Mouse (Mus musculus) layer of hippocampus, postnatal 36 days (tissue): ENCODE measurements around the gene Lrmda. TPM values are rescaled to one million over a fixed set of nuclear protein-coding genes. Genes with fewer than 3 reads are reported as not detected.

Experiments
- DNase-seq, 2 experiments: peaks; one replicate each; pipeline ENCODE4 v3.0.0; 2022
- total RNA-seq, 2 experiments: library from RNA; stranded (reverse); gene quantifications; 2 replicates each; pipeline ENCODE4 v1.2.3; 2021

Lrmda gene
- total RNA-seq, 2 experiments from 2014 or later: 0.87 to 1.0 TPM

- no peak for DNase-seq
These were observed 949.2 kb downstream of the Lrmda start for GRCm38 (mm10) chr14:22968705-22969104.

DNA sequence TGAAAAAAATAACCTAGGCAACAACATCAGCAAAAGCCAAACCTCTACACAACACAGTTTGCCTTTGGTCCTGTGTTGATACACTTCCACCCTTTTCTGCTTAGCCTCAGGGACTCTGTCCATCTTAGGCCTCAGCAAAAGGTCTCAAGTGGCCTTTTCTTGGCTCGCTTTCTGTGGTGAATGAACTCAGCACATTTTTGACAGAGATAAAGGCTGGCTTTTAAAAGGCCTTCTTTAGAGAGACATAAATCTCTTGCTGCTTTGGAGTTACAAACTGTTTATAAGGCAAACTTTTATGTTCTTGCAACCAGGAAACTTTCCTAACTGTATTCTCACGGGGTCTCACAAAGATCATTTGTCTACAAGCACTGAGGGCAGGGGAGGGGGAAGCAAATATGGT, 967.2 kb downstream of the Lrmda start:
- DNase-seq: no peak

GRCm38 (mm10) chr14:22988090-22988669, 968.7 kb downstream of the Lrmda start:
- no peak for DNase-seq

DNA sequence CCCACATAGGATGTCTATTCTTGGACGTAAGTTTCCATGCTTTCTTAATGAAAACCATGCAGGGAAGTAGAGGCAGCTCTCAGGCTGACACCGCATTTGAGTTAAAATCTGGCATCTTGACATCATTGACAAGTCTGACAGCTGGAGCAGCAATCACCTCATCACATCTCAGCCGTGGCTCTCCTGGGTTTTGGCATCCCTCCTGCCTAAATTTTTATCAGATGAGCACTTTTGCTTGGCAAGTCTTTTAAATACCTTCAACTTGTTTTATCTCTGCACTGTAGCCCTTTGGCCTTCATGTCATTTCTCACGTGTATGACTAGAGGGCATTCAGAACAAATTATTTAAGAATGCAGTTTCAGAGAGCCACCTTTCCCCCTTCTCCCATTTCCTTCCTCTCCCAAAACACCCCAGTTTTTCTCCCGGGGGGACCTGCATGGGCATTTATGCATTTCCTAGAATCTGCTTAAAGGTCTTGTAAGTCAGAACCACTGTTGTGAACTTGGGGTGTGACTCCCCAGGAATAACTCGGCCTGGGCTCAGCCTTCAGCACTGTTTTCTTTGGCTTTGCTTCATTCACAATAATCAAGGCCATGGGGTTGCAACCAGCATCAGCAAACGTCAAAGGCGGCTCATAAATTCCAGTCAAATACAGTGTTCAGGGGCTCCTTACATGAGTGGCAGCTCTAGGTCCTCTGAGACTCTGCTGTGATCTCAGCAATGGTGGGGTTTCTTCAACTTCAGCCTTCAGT, 975.8 kb downstream of the Lrmda start:
- DNase-seq: no peak

DNA sequence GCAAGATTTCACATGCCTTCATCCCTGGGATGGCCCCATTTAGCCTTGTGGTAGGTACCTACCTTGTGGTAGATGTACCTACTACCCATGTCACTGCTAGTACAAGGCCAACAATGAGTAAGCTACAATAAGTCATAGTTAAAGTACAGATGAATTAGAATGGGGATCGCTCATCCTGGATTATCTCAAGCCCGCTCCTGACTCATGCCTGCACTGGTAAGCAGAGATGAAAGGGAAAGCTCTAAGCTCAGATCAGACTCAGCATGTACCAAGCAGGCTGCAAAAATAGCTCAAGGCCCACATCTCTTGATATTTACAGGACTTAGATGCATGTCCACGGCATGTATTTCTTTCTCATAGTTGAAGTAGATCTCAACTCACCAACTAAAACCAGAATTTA, 979.4 kb downstream of the Lrmda start:
- DNase-seq: no peak

DNA sequence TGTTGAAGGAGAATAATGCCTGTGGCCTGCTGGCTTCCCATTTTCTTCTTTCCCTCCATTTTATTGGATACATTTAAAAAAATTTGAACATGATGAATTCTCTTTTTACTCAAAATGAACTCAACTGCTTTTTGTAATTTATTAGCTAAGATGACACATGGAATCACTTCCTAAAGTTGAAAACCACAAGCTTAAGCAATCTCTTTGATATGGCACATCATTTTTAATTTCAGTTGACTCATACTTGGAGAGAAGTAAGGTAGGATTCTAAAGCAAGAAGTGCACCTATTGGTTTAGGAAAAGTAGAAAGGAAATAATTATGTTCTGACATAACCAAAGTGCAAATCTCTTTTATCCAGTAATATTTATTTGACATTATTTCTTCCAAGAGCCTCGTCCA, 992.5 kb downstream of the Lrmda start:
- DNase-seq: no peak

DNA sequence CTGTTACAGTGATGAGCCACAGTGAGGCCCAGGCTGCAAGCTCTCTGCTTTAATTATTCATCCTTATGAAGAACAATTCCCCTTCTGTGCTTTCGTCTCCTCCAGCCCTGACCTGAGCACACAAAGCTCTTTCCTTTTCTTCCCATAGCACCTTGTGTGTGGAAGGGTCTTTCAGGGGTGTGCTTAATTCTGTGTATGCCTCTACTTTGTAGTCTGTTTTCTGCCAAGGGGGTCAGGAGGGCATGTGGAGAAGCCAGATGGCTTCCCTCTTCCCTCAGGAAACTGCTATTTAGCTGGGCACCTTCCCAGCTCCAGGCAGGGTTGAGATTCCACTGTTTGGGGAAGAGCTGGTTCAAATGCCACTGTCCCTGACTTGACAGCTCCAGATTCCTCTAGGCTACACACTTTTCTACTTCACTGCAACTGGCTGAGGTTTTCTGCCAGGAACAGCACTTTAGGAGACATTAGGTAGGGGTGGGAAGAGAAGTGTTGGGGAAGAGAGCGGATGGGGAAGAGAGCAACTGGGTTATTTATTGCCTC, 995.3 kb downstream of the Lrmda start:
- no peak for DNase-seq

- no peak for DNase-seq
These were observed 996.0 kb downstream of the Lrmda start for GRCm38 (mm10) chr14:23015321-23016067.

GRCm38 (mm10) chr14:23016068-23016611, 996.6 kb downstream of the Lrmda start:
- no peak for DNase-seq

DNA sequence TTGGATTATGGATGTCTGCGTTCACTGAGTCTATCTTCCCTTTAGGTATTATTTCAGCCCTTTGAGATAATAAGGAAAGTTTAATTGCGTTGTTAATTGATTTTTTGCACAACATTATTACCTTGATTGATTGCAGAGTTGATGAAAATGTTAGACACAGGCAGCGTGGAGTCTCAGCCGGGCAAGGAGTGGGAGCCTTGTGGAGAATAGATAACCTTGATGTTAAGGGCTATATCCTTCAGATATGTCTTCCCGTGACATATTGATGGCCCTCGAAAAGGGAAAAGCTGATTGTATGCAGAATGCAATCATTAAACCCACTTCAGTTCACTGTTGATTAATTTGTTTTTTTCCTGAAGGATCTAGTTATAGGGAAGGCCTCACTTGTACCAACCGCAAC, 1021.5 kb downstream of the Lrmda start:
- DNase-seq: no peak

GRCm38 (mm10) chr14:23045322-23045721, 1025.8 kb downstream of the Lrmda start:
- DNase-seq: no peak

- DNase-seq: peak; percentile 43 to 61
These were observed 1026.8 kb downstream of the Lrmda start for GRCm38 (mm10) chr14:23046330-23046729.

GRCm38 (mm10) chr14:23051441-23051840, 1031.9 kb downstream of the Lrmda start:
- no peak for DNase-seq

- peak in 1 of 2 experiments; percentile 6 for DNase-seq
These were observed 1033.5 kb downstream of the Lrmda start for GRCm38 (mm10) chr14:23052833-23053592.

DNA sequence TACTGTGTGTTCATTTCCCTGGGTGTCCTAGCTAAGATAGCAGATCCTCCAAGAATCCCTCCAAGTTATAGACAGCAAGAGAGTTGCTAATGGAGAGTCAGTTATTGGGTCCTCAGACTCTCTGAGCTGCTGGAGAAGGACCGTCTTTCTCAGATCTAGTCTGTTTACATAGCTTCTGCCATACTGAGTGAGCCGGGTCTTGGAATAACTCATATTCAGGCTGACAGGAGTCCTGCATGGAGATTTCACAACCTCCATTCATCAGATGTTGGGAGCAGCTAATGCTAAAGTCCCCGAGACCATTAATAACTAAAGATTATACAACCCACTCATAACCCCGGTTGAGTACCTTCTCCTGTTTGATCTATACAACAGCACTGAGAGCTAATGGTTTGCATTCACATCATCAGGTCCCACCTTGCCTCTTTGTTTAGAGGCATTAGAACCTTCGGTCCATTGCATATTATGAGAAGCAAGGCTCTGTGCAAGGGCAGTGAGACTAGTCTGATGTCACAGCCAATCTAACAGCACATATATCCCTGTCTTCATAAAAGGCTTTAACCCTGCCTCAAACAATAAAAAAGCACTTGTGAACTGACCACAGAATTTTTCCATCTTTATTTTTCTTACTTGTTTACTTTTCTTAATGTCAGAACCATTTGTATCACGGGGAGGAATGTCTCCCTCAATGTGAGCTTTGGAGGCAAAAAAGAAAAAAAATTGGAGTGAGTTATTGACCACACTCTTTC, 1037.9 kb downstream of the Lrmda start:
- no peak for DNase-seq

DNA sequence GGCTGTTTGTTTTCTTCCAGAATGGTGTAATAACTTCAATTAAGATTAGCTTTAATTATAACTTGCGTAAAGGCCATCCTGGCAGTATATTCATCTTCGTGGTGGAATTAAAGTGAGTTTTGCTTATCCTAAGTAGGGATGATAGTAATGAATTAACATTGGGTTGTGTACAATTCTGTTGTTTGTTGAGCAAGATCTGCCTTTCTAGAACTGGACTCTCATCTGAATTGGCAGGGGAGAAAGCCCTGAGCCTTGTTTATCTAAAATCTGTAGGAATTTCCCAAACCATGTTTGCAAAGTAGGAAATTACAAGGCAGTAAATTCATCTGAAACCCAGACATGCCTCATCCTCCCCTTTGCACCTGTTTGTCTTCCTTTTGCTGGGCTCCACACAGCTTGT, 1038.5 kb downstream of the Lrmda start:
- no peak for DNase-seq

DNA sequence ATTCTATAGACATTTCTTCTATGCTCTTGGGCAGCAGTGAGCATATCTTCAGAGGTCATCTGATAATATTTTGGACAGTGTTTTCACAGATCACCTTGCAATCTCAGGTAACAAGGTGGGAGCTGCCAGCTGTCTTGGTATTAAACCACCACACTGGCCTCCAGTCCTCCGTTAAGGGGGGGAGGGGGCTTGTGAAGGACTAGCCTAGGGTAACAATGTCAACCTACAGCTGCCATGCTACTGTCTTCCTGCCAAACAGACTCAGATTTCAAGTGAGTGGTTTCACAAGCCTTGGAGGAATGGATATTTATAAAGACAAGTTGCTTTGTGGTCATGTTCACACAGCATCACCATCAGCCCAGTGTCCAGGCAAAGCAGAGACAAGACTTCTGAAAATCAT, 1059.2 kb downstream of the Lrmda start:
- no peak for DNase-seq

- DNase-seq: no peak
These were observed 1064.8 kb downstream of the Lrmda start for GRCm38 (mm10) chr14:23084241-23084773.

GRCm38 (mm10) chr14:23084797-23085196, 1065.3 kb downstream of the Lrmda start:
- DNase-seq: no peak

DNA sequence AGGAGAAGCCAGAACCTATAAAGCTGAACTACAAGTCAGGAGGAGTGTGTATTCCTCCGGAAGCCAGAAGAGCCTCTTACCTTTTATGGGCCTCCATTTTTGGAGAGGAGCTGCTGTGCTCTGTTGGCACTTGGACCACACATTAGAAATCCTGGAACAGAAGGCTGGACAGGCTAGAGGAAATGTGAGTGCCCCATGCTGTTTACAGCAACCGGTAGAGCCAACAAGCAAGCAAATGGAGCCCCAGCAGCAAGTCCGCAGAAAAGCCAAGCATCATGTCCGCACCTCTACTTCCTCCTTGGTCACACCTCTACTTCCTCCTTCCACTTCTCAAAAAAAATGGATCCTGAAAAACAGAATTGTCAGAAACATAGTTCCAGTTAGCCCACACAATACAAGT, 1073.8 kb downstream of the Lrmda start:
- no peak for DNase-seq

DNA sequence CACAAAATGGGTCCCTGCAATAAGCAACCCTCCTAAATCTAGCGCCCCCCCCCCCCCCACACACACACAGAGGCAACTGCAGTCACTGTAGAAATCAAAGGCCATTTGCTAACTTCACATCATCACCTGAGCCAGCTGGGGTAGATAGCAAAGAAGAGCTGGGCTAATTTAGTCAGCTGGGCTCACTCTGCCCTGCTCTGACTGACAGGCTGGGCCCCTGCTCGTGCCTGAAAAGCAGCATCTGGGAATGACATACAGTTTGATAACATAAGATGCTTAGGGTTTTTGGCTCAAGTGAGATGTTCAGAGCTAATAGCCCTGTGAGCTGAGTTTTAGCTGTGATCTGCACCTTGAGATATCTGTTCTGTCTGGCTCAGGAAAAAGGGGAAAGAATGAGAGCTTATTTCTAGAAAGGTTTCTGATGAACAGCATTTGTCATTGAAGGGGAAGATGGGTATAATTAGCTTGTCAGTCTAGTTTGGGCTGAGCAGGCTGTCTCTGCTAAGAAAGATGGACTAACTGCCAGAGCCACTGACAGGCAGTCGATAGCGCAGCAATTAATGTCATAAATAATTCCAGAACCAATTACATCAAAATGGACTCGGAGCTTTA, 1075.1 kb downstream of the Lrmda start:
- no peak for DNase-seq
